Mouse (Mus musculus) cerebellum, adult 2 months (tissue): ENCODE data around the gene Slc16a12. TPM values are rescaled to one million over a fixed set of nuclear protein-coding genes. Genes with fewer than 3 reads are reported as not detected.
A peak's percentile ranks its signal among the peaks of the same experiment; 100 is the strongest.

Source experiments
- DNase-seq, 2 experiments: peaks; one replicate each; pipeline ENCODE4 v3.0.0; 2021
- H3K27ac ChIP-seq: fragments of 200-500 bp; 2 replicates; pipeline ENCODE4 v1.5.1; 2012; ENCODE audit warnings: low read length, control low read depth, inconsistent platforms; ENCODE audit not compliant: insufficient read depth
- H3K27me3 ChIP-seq: fragments of 200-500 bp; 2 replicates; pipeline ENCODE4 v1.6.1; 2012; ENCODE audit warnings: inconsistent platforms, mild to moderate bottlenecking, low read length, moderate library complexity; ENCODE audit not compliant: control insufficient read depth, insufficient read depth
- H3K4me1 ChIP-seq: fragments of 200-500 bp; 2 replicates; pipeline ENCODE4 v1.6.1; 2011; ENCODE audit warnings: low read length; ENCODE audit not compliant: control insufficient read depth, insufficient read depth
- H3K4me3 ChIP-seq: fragments of 200-500 bp; replicated peaks from 2 replicates; pipeline ENCODE3; 2011; ENCODE audit warnings: mild to moderate bottlenecking, low read depth, low read length, control low read depth; ENCODE audit not compliant: insufficient read depth
- CTCF ChIP-seq: fragments of 200-500 bp; IDR thresholded peaks from 2 replicates; pipeline ENCODE4 v1.5.1; 2011; ENCODE audit warnings: low read depth, mild to moderate bottlenecking, control low read depth, low read length, moderate library complexity, borderline replicate concordance; ENCODE audit not compliant: insufficient read depth
- POLR2A ChIP-seq: fragments of 200-500 bp; IDR thresholded peaks from 2 replicates; pipeline ENCODE4 v1.6.1; 2011; ENCODE audit warnings: low read length, control low read depth, borderline replicate concordance; ENCODE audit not compliant: insufficient read depth
- WGBS: fragments of 180-500 bp; shearing (Covaris S2); methylation state at CpG from one replicate; pipeline ENCODE4 v1.1.7; 2018; 5-methylcytosine and 5-hydroxymethylcytosine counted together
- polyA plus RNA-seq: library from polyadenylated mRNA; depleted of rRNA; stranded (reverse); fragments of >200 nt; gene quantifications from 2 replicates; pipeline ENCODE4 v1.2.3, GENCODE M21; 2012

The Slc16a12 gene
- polyA plus RNA-seq, 1 experiment = 1.3 TPM

DNA sequence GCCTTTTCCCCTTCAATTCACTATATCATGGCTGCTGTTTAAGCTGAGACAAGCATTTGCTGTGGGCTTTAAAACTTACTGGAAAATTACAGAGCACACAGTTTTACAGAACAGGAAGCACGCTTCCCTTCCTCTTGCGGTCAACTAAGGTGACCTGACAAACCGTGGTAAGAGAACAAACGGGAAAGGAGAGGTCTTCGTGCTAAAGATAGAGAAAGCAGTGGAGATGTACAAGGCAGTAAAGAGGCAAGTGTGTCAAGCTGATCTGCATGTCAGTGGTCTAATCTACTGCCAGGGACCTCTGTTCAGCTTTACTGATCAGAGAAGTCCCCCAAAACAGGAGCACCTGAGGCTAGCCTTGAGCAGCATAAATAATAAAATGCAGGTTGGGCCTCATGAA, 21.7 kb downstream of the Slc16a12 start:
- H3K4me3 ChIP-seq = no peak overlapping the region
- TF ChIP-seq POLR2A = no peak
- no peak for TF ChIP-seq CTCF
- no peaks in the 10 kb centered on the region for H3K27me3 ChIP-seq
- 92% methylated on average over 5 of the region's 5 CpGs for WGBS
- no peaks in the 10 kb centered on the region for H3K4me1 ChIP-seq
- no peak overlapping the region for H3K27ac ChIP-seq
- no peak for DNase-seq

DNA sequence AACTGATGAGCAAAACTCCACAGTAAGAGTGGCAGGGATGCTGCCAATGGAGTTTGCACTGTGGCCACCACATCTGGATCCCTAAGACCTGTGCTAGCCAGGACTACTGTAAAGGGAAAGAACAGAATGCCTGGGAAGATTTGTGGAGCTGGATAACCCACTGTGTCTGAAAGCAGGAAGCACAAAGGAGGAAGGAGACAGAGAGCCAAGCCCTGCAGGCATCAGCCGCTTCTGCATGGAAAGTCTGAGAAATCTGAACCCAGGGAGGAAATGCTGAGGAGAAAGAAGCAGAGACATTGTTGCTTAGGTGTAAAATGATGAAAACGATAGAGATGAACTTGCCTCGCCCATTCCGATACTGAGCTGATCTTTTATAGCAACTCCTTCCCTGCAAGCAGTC, 22.5 kb downstream of the Slc16a12 start:
- H3K27ac ChIP-seq = no peak overlapping the region
- TF ChIP-seq POLR2A (no peak), CTCF (no peak)
- H3K27me3 ChIP-seq = no peaks in the 10 kb centered on the region
- no peaks in the 10 kb centered on the region for H3K4me1 ChIP-seq
- H3K4me3 ChIP-seq = no peak overlapping the region
- WGBS = 87% methylated on average over 4 of the region's 4 CpGs
- no peak for DNase-seq

DNA sequence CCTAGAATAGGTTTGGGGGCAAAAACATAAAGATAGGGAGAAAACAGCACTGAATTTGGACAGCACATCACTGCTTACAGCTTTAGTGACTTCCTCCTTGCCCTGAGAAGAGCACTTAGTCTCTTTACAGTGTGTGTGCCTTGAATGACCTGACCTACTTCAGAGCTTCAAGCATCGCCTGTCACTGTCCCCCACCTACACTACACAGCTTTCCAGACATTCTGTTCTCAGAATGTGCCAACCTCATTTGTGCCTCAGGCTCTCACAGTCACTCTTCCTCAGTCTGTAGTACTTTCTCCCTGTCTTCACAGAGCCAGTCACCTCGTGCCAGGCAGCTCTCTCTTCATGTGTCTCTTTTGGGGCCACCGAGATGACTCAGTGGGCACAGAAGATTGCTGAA, 24.5 kb downstream of the Slc16a12 start:
- peak in 1 of 2 experiments; percentile 15 for DNase-seq
- no peak for TF ChIP-seq CTCF
- no peak for TF ChIP-seq POLR2A
- WGBS = 77% methylated on average over 3 of the region's 3 CpGs
- Histone ChIP-seq H3K4me3 (no peak overlapping the region), H3K4me1 (no peaks in the 10 kb centered on the region), H3K27ac (no peak overlapping the region), H3K27me3 (no peaks in the 10 kb centered on the region)

DNA sequence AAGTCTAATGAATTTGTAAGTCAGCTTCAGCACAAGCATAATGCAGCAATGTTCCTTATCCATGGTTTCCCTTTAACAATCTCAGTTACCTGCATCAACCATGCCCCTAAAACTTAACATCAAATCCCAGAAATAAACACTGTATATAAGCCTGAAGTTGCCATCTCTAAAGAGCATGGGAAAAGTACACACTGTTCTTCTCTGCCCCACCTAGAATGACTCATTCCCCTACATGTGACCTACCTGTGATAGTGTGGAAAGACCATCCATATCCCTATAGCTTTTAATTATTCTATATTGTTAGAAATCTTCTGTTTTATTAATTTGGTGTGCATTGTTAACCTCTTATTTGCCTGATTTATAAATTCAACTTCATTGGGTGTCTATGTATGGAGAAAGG, 27.0 kb downstream of the Slc16a12 start:
- DNase-seq = no peak
- H3K27ac ChIP-seq = no peak overlapping the region
- no peak for TF ChIP-seq POLR2A
- no peak for TF ChIP-seq CTCF

DNA sequence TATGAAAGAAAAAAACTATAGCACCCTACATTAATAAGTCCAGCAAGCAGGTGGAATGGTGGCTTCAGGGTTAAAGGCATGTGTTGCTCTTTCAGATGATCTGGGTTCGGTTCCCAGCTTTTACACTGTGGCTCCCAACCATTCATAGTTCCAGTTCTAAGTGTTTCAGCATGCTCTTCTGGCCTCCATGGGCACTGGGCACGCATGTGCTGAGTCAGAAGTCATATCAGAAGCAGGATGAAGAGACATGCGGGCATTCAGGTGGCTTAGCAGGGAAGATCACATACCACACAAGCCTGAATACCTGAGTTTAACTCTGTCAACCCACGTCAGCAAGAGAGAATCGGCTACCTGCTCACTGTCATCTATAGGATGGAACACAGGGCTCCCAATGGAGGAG, 28.1 kb downstream of the Slc16a12 start:
- Histone ChIP-seq H3K27me3 (no peaks in the 10 kb centered on the region), H3K27ac (no peak overlapping the region), H3K4me3 (no peak overlapping the region), H3K4me1 (no peaks in the 10 kb centered on the region)
- TF ChIP-seq POLR2A (no peak), CTCF (no peak)
- no peak for DNase-seq
- WGBS = 83% methylated on average over 5 of the region's 5 CpGs

More for the DNA sequence above, 27.0 kb downstream of the Slc16a12 start:
- Histone ChIP-seq H3K4me1 (no peaks in the 10 kb centered on the region), H3K27me3 (no peaks in the 10 kb centered on the region), H3K4me3 (no peak overlapping the region)

DNA sequence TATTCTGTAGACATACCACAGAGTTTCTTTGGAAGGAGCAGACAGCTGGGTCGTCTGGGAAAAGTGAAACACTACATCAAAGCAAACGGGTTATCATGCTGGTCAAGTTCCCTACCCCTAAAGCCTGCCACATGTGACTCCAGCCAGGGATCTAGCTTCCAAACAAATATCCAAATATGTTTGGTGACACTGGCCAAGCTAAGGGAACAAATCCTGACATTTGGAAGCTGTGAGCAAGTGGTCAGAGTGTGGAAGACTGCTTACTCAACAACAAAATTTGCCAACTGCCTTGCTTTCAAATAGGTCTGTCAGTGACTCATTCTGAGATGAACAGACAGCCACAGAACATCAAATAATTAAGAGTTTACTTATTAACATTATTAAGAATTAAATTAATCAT, 28.6 kb downstream of the Slc16a12 start:
- TF ChIP-seq CTCF (no peak), POLR2A (no peak)
- WGBS = 58% methylated on average over 2 of the region's 2 CpGs
- DNase-seq = no peak

DNA sequence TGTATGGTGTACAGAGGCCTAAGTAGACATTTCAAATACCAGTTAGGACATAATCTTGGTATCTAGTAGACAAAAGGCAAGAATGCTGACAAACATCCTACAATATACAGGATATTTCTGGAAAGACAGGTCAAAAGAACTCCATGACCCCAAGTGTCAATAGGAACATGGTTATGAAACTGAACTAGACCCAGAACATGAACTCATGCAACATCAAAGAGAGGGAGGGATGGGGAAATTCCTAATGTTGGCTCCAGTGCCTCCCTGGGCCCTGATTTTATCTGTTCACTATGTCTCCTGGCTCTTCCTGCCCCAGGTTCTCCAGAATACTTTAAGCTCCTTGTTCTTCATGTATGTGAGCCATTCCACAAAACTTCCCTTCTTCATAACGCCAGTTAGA, 31.2 kb downstream of the Slc16a12 start:
- Histone ChIP-seq H3K27ac (no peak overlapping the region), H3K27me3 (no peaks in the 10 kb centered on the region), H3K4me1 (no peaks in the 10 kb centered on the region), H3K4me3 (no peak overlapping the region)
- no peak for DNase-seq
- 88% methylated on average over 1 of the region's 1 CpGs for WGBS
- TF ChIP-seq POLR2A = no peak
- no peak for TF ChIP-seq CTCF

More for the DNA sequence above, 28.6 kb downstream of the Slc16a12 start:
- no peaks in the 10 kb centered on the region for H3K27me3 ChIP-seq
- H3K27ac ChIP-seq = no peak overlapping the region
- H3K4me3 ChIP-seq = no peak overlapping the region
- H3K4me1 ChIP-seq = no peaks in the 10 kb centered on the region

DNA sequence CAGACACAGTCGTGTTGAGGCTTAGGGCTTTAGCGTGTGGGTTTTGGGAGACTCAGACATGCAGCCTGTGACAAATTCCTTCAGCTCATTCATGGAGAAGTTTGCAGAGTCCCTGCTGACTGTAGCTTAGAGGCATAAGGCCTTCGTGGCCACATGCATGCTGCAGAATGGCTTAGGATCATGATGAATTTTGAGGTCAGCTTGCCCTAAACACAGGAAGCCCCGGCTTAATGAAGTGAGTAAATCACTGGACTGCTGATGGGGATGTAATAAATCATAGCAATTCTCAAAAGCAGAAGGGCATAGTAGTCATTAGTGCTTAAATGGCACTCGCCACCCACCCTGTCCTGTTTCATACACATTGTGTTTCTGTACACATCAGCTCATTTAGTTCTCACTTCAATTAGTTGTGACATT, 32.8 kb downstream of the Slc16a12 start:
- TF ChIP-seq CTCF (no peak), POLR2A (no peak)
- Histone ChIP-seq H3K27ac (no peak overlapping the region), H3K4me1 (no peaks in the 10 kb centered on the region), H3K27me3 (no peaks in the 10 kb centered on the region), H3K4me3 (no peak overlapping the region)
- no peak for DNase-seq
- 40% methylated on average over 5 of the region's 5 CpGs for WGBS
